Mouse (Mus musculus) forebrain, embryonic 16.5 days (tissue): ENCODE results near the gene Cgnl1. TPM values are rescaled to one million over a fixed set of nuclear protein-coding genes. Genes with fewer than 3 reads are reported as not detected.
A peak's percentile ranks its signal among the peaks of the same experiment; 100 is the strongest.

Source experiments
- ATAC-seq: fragments of 200-750 bp; cut with Nextera tagmentation; 2 replicates; pipeline ENCODE4 v1.8.0; 2017; ENCODE audit warnings: mild to moderate bottlenecking, moderate library complexity
- H3K27ac ChIP-seq: fragments of 300-500 bp; sonication (generic); 2 replicates; pipeline ENCODE4 v1.5.1; 2014; ENCODE audit warnings: low read length, control low read depth
- H3K27me3 ChIP-seq: fragments of 300-500 bp; sonication (generic); replicated peaks from 2 replicates; pipeline ENCODE4 v1.6.1; 2014; ENCODE audit warnings: low read length; ENCODE audit not compliant: control insufficient read depth, insufficient read depth
- H3K36me3 ChIP-seq: fragments of 300-500 bp; sonication (generic); 2 replicates; pipeline ENCODE4 v1.6.1; 2014; ENCODE audit not compliant: control insufficient read depth, insufficient read depth
- H3K4me1 ChIP-seq: fragments of 300-500 bp; sonication (generic); replicated peaks from 2 replicates; pipeline ENCODE4 v1.6.1; 2014; ENCODE audit warnings: low read length; ENCODE audit not compliant: control insufficient read depth, insufficient read depth
- H3K4me2 ChIP-seq: fragments of 300-500 bp; sonication (generic); 2 replicates; pipeline ENCODE4 v1.6.1; 2014; ENCODE audit warnings: mild to moderate bottlenecking, low read length, control low read depth
- H3K4me3 ChIP-seq: fragments of 300-500 bp; sonication (generic); replicated peaks from 2 replicates; pipeline ENCODE4 v1.5.1; 2014; ENCODE audit warnings: mild to moderate bottlenecking, low read length, control low read depth
- H3K9ac ChIP-seq: fragments of 300-500 bp; sonication (generic); replicated peaks from 2 replicates; pipeline ENCODE4 v1.6.1; 2014; ENCODE audit warnings: low read depth, low read length, control low read depth
- H3K9me3 ChIP-seq: fragments of 300-500 bp; sonication (generic); 2 replicates; pipeline ENCODE4 v1.6.1; 2016; ENCODE audit warnings: low read length; ENCODE audit not compliant: control insufficient read depth
- WGBS: fragments of 180-500 bp; shearing (Covaris S2); extraction: QIAGEN DNeasy Blood & Tissue Kit; methylation state at CpG from one replicate; pipeline ENCODE4 v1.1.7; 2014; 5-methylcytosine and 5-hydroxymethylcytosine counted together
- polyA plus RNA-seq: library from polyadenylated mRNA; unstranded; fragments of >200 nt; fragmentation: Nextera tagmentation; extraction: Ambion mirVana; gene quantifications from 2 replicates; pipeline ENCODE4 v1.2.1, GENCODE M21; 2015

Cgnl1 gene
- polyA plus RNA-seq, 1 experiment from 2014 or later, result 4.3 TPM

GRCm38 (mm10) chr9:71635627-71636026 is 135.8 kb downstream of the Cgnl1 start:
- H3K27ac ChIP-seq, result no peak overlapping the region
- ATAC-seq, result no peak
- H3K27me3 ChIP-seq, result no peaks in the 10 kb centered on the region
- WGBS, result 44% methylated on average over 1 of the region's 1 CpGs
- no peaks in the 10 kb centered on the region for H3K9me3 ChIP-seq
- H3K36me3 ChIP-seq, result no peaks in the 10 kb centered on the region
- H3K4me2 ChIP-seq, result no peak overlapping the region
- H3K9ac ChIP-seq, result no peak overlapping the region
- H3K4me3 ChIP-seq, result no peak overlapping the region
- H3K4me1 ChIP-seq, result no peaks in the 10 kb centered on the region

- 90% methylated on average over 2 of the region's 2 CpGs for WGBS
These were observed 136.5 kb downstream of the Cgnl1 start for GRCm38 (mm10) chr9:71634916-71635315.

GRCm38 (mm10) chr9:71628921-71629320 is 142.5 kb downstream of the Cgnl1 start:
- Histone ChIP-seq H3K4me3 (no peak overlapping the region), H3K4me2 (no peak overlapping the region), H3K9me3 (no peaks in the 10 kb centered on the region), H3K27me3 (no peaks in the 10 kb centered on the region), H3K9ac (no peak overlapping the region), H3K4me1 (no peaks in the 10 kb centered on the region), H3K36me3 (no peaks in the 10 kb centered on the region), H3K27ac (no peak overlapping the region)
- WGBS, result 61% methylated on average over 6 of the region's 6 CpGs
- no peak for ATAC-seq

More at GRCm38 (mm10) chr9:71634916-71635315, 136.5 kb downstream of the Cgnl1 start:
- no peaks in the 10 kb centered on the region for H3K27me3 ChIP-seq
- no peaks in the 10 kb centered on the region for H3K9me3 ChIP-seq
- no peak for ATAC-seq
- no peak overlapping the region for H3K27ac ChIP-seq
- no peak overlapping the region for H3K9ac ChIP-seq
- H3K4me3 ChIP-seq, result no peak overlapping the region
- H3K4me2 ChIP-seq, result no peak overlapping the region
- H3K36me3 ChIP-seq, result no peaks in the 10 kb centered on the region
- no peaks in the 10 kb centered on the region for H3K4me1 ChIP-seq

- Histone ChIP-seq H3K27ac (no peak overlapping the region), H3K9ac (no peak overlapping the region), H3K4me3 (no peak overlapping the region), H3K9me3 (no peaks in the 10 kb centered on the region), H3K27me3 (no peaks in the 10 kb centered on the region), H3K4me2 (no peak overlapping the region), H3K36me3 (no peaks in the 10 kb centered on the region), H3K4me1 (no peaks in the 10 kb centered on the region)
- 65% methylated on average over 6 of the region's 6 CpGs for WGBS
- ATAC-seq, result no peak
These were observed 143.1 kb downstream of the Cgnl1 start for GRCm38 (mm10) chr9:71628286-71628685.

- 83% methylated on average over 6 of the region's 6 CpGs for WGBS
- Histone ChIP-seq H3K27ac (no peak overlapping the region), H3K4me2 (no peak overlapping the region), H3K36me3 (no peaks in the 10 kb centered on the region), H3K9ac (no peak overlapping the region), H3K9me3 (no peaks in the 10 kb centered on the region), H3K27me3 (no peaks in the 10 kb centered on the region), H3K4me1 (no peaks in the 10 kb centered on the region), H3K4me3 (no peak overlapping the region)
- ATAC-seq, result no peak
These were observed 145.4 kb downstream of the Cgnl1 start for GRCm38 (mm10) chr9:71625961-71626360.

GRCm38 (mm10) chr9:71624793-71625495 is 146.5 kb downstream of the Cgnl1 start:
- Histone ChIP-seq H3K9me3 (no peaks in the 10 kb centered on the region), H3K4me1 (no peaks in the 10 kb centered on the region), H3K27me3 (no peaks in the 10 kb centered on the region), H3K27ac (no peak overlapping the region), H3K4me2 (no peak overlapping the region), H3K4me3 (no peak overlapping the region), H3K9ac (no peak overlapping the region), H3K36me3 (no peaks in the 10 kb centered on the region)
- no peak for ATAC-seq
- WGBS, result 54% methylated on average over 10 of the region's 10 CpGs

- H3K9me3 ChIP-seq, result no peaks in the 10 kb centered on the region
- H3K36me3 ChIP-seq, result no peaks in the 10 kb centered on the region
- H3K4me3 ChIP-seq, result no peak overlapping the region
- no peak overlapping the region for H3K4me2 ChIP-seq
- H3K27ac ChIP-seq, result no peak overlapping the region
- H3K4me1 ChIP-seq, result no peaks in the 10 kb centered on the region
- peak; percentile 58 for ATAC-seq
- no peaks in the 10 kb centered on the region for H3K27me3 ChIP-seq
- WGBS, result 37% methylated on average over 4 of the region's 4 CpGs
- no peak overlapping the region for H3K9ac ChIP-seq
These were observed 147.4 kb downstream of the Cgnl1 start for GRCm38 (mm10) chr9:71623871-71624569.

GRCm38 (mm10) chr9:71622593-71622992 is 148.8 kb downstream of the Cgnl1 start:
- Histone ChIP-seq H3K4me1 (no peaks in the 10 kb centered on the region), H3K9ac (no peak overlapping the region), H3K27ac (no peak overlapping the region), H3K4me3 (no peak overlapping the region), H3K4me2 (no peak overlapping the region), H3K36me3 (no peaks in the 10 kb centered on the region), H3K9me3 (no peaks in the 10 kb centered on the region), H3K27me3 (no peaks in the 10 kb centered on the region)
- no peak for ATAC-seq
- WGBS, result 71% methylated on average over 3 of the region's 3 CpGs

- H3K4me2 ChIP-seq, result no peak overlapping the region
- ATAC-seq, result no peak
- WGBS, result 92% methylated on average over 4 of the region's 4 CpGs
- no peaks in the 10 kb centered on the region for H3K9me3 ChIP-seq
- no peaks in the 10 kb centered on the region for H3K4me1 ChIP-seq
- H3K9ac ChIP-seq, result no peak overlapping the region
- no peak overlapping the region for H3K27ac ChIP-seq
- no peak overlapping the region for H3K4me3 ChIP-seq
- no peaks in the 10 kb centered on the region for H3K27me3 ChIP-seq
- no peaks in the 10 kb centered on the region for H3K36me3 ChIP-seq
These were observed 149.4 kb downstream of the Cgnl1 start for GRCm38 (mm10) chr9:71621968-71622367.
